Mouse (Mus musculus) spleen, postnatal 4 days (tissue): ENCODE data around the gene Mrpl1.

Experiments used
- DNase-seq, 2 experiments: peaks; one replicate each; pipeline ENCODE4 v3.0.0; 2022; ENCODE audit warnings: low spot score in 2 of 2

Gene Mrpl1

DNA sequence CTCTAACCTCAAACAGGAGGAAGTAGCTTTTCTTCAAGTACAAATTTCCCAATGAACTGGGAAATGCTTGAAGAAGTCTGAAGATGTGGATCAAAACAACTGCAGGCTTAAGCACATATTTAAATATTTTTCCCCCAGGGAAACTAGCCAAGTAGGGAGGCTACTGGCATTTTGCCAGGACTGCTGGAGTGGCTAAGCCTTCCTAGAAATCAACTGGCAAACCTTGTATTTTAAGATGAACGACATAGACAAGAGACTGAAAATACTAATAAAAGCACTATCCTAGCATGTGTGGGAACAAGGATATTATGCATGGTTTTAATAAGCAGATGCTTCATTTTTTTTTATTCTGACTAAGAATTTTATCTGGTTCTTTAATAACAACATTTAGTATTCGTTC lies 2.4 kb upstream of the Mrpl1 start:
- peak in 1 of 2 experiments; percentile 34 for DNase-seq

DNA sequence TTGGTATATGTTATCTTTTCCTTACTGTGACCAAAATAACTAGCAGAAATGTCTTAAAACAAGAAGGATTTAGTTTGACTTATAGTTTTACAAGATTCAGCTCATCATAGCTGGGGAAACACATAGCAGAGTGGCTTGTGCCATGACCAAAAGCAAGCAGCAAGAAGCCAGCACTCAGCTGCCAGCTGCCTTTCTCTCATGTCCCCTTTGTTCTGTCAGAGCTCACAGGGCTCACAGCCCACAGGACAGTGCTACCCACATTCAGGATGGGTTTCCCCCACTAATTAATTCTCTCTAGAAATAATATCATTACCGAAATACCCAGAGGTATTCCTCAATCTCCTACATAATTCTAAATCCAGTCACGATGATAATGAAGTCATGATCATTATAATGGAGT lies 1.8 kb upstream of the Mrpl1 start:
- DNase-seq, result no peak

DNA sequence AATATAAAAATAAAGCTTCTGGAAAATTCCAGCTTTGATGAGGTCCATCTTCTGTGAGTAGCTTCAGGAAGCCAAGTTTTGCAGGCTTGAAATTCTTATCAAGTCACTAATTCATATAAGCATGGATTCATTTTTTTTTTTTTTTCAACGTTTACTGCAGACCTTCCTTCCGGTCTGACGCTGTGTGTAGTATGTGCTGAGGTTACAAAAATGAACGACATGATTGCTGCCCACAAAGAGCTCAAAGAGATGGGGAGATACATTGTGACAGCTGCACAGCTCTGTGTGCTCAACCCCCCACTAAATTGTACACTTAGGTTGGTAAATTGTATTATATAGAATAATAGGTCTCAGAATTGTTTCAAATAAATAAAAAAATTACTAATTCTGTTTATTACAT lies 750 bp upstream of the Mrpl1 start:
- no peak for DNase-seq

DNA sequence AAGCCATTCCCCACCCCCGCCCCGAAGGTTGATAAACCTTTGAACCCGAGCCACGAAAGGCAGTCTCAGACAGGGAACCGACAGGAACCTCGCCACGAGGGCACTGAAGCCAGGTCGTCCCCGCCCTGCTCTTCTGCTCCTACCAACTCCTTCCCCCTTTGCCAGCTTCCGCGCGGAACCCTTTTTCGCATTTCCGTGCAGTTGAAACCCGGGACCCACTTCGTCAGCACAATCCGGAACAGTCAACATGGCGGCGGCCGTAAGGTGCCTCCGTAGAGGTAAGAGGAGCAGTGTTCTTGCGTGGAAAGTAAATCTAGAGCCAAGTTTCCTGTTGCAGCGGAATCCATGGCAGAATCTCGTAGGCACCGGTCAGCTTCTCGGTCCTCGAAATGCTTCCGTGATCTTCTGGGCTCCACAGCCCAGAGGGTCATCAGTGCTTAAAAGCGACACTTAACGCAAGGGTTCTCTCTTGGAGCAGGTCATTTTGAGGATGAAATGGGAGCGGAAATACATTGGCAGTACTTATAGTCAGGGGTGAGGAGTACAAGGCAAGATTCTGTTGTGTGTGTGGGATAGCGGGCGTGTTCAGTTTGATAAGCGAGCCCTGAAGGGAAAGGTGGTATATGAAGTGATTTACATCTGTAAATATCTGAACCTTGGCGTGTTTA lies 757 bp downstream of the Mrpl1 start:
- peak; percentile 90 to 95 for DNase-seq

DNA sequence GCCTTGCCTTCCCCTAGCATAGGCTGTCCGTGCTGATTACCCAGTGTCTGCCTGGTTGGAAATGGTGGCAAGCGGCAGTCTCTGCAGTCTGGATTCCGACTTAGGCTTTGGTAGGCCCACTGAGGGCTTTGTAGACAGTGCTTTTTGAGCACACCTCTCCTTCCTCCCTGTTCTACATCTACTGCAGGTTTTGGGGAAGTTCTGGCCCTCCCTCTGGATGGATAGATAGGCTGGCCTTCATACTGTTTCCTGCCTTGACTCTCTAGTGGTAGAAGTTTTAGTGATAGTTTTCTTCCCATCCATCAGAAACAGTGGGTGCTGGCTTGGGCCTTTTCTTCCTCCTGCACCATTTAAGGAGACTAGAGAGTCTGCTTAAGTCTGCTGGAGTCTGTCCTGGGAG lies 9.4 kb downstream of the Mrpl1 start:
- DNase-seq, result no peak

DNA sequence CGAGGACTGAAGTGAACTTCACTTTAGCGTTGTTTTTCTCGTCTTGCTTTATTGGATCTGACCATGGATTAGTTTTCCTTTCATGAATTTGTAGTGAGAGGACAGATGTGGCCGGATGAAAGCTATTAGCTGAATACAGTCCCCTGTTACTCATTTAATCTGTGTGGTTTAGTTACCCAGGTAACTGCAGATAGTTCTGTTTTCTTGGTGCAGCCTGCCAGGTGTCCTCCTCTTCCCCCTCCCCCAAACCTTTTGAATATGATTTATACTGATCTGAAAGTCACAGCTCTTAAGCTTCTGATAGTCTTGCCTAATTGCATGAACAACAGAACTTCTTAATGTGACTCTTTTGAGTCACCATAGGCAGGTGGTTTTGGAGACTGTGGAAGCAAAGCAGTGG lies 10.2 kb downstream of the Mrpl1 start:
- no peak for DNase-seq

DNA sequence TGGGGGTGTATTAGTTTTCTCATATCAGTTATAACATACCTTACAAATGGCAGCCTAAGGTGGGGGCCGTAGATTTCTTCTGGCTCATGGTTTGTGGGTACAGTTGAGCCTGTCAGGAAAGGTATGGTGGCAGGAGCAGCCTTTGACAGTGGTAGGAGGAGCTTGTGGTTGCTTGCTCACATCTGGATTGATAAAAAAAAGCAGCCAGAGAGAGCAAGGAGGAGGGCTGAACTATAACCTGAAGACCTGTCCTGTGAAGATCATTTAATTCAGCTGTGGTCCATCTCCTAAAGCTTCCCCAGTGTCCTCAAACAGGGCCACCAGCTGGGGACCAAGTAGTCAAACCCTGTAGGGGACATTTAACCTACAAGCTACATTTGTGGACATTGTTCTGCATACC lies 12.0 kb downstream of the Mrpl1 start:
- DNase-seq, result no peak

DNA sequence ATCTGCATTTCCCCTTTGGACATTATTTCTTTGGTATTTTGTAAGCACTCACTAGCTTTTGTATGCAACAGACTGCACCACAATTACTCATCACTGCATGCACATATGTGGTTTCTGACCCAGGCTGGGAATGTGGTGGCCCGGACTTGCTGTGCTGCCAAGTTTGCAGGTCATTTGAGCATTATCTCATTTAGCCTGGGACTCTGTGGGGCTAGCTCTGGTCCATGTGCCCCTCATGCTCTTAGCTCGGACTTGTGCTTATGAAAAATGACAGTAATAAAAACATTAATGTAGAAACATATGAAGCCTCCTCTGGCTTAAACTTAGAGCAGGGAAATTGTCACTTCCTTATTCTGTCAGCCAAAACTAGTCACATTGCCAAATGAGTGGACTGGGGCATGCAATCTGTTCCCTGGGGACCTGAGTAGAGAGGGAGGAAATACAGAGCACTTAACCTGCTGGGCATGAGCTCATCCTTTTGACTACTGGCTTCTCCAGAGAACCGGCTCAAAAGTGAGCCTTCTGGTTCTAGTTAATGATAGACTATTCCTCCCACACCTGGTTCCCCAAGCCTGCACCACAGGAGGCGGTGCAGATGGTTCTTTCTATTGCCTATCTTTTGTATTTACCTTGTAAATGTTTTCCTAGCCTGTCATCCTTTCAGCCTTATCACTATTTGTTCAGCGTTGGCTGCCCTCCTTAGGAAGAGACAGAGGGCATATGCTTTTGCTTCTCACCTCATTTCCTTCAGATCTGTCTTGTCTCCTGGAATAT lies 12.7 kb downstream of the Mrpl1 start:
- DNase-seq, result peak in 1 of 2 experiments; percentile 31

DNA sequence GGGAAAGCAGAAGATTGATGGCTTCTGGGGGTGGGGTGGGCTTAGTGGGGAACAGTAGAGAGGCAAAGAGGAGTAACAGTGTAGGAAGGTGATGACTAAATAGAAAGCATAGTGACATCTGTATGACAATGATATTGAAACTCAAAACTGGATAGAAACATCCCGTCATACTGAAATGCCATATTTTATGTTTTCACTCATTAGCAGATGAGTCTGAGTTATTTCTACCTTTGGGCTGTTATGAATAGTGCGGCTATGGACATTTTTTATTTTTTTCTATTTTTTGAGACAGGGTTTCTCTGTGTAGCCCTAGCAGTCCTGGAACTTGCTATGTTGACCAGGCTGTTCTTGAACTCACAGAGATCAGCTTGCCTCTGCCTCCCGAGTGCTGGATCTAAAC lies 13.7 kb downstream of the Mrpl1 start:
- no peak for DNase-seq

DNA sequence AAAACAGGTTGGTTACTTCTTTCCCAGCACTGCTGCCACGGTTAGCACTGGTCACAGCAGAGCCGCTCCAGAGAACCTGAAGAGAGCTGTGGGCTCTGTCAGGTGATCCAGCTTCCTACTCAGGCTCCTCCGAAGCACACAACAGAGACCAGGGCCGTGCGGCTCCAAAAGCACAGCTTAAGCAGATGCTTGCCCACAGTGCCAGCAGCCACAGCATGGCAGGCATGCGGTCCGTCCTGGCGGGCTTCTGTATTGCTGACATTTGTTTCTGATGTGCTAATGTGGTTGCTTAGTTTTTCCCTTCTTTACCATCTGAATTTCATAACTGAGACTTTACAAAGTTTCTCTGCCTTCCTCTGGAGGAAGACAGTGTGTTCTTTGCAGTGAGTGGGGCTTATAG lies 17.2 kb downstream of the Mrpl1 start:
- DNase-seq, result no peak

DNA sequence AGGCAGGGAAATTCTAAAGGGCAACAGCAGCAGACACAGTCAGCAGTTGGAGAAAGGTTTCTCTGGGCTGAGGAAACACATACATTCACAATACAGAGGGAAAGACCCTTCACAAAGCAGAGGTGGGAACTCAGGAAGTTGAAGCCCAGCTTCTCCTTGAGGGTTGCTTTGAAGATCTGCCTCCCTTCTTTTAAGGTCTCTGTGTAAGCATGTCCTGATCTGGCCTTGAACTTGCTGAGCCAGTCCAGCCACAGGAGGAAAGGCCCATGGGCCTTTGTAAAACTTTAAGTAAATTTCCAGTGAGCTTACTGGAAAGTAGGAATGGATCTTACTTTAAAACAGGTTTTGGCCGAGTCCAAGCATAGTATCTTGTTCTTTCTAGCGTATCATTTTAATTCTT lies 19.7 kb downstream of the Mrpl1 start:
- DNase-seq, result no peak

DNA sequence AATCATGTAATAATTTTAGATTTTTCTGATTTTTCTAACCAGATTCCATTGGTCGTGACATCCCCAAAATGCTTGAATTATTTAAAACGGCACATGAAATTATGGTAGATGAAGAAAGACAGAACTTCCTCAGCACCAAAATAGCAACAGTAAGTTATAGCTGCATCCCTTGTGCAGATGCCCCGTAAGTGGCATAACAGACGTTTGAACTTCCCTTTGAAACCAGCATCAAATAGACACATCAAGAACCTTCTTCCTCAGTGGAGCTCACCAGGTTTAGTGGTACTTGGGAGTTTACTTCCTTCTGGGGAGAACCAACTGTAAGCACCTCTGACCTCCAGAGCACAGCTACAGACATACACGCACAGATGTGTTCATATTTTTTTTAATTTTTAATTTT lies 29.5 kb downstream of the Mrpl1 start:
- DNase-seq, result no peak

DNA sequence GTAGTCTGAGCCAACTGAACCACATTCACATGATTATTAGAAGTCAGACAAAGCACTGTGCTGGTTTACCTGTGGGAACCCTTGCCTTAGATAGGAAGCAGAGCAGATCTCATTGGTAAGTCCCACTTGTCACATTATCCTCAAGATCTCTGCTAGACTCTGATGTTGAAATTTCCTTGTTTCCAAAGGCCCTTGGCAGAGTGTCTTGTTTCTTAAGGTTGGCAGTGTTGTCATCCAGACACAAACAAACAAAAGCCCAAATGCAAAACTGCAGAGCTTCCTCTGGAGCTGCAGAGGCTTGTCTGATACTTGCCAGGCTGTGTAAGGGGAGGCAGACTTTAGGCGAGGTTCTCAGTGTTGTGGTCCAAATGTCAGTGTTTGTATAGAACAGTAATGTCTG lies 31.6 kb downstream of the Mrpl1 start:
- no peak for DNase-seq

DNA sequence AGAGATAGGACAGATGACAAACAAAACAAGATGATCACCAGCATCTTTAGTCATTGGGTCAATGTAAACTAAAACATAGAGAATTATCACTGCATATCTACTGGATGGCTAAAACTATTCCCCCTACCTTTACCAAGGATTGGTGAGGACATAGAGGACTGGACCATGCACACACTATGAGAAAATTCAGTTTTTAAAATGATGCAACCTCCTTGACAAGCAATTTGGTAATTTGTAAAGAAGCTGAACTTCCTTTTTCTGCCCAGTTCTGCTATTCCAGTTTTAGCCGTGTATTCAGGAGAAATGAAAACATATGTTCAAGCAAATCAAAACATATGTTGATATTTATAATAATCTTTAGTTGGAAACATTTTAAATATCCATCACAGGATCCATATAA lies 35.2 kb downstream of the Mrpl1 start:
- no peak for DNase-seq

DNA sequence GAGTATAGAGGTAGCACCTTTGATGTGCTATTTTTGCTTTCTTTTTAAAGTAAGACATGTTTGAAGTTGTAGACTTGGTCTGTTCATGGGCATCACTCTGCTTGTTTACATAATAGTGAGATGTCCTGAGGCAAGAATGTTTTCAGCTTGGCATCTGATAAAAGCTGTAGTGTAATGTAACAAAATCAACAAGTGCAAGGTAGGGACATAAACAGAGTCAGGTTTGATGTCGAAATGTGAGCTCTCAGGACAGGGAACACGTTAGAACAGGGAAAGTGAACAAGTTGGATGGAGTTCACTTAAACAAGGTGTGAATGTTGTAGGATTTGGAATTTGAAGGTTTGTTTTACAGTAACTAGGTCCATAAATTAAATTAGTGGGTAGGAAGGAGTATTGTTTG lies 44.7 kb downstream of the Mrpl1 start:
- no peak for DNase-seq

DNA sequence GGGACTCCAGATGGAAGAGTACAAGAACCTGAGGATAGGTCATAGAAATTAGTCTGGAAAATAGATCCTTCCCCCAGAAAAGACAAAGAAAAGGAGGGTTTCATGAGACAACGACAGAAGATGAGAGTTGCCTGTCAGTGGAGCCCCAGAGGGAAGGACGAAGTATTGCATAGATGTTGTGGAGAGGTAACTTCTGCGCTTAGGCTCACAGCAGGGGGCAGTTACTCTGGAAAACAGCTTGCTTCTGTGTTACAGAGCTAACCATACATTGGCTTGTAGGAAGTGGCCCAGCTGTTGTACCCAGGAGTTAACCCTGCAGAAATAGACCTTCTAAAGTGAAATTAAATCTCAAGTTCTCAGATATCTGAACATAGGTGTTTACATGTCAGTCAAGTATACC lies 45.9 kb downstream of the Mrpl1 start:
- DNase-seq, result no peak

DNA sequence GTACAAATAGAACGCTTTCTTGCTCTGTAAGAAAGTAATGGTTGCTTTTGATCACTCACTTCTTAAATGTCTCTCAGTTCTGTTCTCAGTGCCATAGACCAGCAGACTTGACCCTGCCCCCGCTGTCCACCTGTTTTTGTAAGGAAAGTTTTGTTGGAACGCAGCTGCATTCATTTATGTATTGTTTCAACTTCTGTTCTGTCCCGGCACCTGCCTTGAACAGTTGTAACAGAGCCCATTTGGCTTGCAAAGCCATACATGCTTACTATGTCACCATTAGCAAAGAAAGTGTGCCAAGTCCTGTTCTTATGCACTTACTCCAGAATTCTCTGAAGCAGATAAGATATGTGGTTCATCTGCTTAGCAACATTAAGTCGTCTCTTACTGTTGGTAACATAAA lies 48.9 kb downstream of the Mrpl1 start:
- no peak for DNase-seq

DNA sequence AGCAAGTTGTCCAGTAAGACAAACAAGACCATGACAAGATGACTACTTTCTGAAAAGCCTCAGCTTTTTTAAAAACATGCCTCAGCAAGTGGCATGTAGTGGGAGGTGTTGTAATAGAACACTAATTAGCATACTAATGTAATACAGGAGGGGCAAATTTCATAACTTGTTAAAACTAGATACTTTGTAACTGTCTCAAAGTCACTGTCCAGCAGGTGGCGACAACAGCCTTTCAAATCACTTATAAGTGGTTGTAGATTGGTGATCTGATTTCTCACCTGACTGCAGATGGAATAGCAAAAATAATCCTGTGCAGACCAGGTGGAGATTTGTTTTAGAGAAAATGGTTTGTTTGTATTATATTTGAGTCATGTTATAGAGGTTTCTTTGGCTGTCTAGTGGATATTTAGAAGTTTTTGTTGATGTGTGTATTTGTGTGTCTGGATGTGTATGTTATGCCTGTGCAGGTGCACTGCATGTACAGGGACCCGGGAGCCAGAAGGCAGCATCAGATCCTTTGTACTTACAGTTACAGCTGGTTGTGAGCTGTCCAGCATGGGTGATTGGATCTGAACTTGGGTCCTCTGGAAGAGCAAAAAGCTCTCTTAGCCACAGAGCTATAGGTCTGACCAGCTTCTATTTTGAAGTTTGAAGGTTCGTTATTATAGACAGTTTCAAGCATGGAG lies 57.9 kb downstream of the Mrpl1 start:
- DNase-seq, result peak in 1 of 2 experiments; percentile 18

DNA sequence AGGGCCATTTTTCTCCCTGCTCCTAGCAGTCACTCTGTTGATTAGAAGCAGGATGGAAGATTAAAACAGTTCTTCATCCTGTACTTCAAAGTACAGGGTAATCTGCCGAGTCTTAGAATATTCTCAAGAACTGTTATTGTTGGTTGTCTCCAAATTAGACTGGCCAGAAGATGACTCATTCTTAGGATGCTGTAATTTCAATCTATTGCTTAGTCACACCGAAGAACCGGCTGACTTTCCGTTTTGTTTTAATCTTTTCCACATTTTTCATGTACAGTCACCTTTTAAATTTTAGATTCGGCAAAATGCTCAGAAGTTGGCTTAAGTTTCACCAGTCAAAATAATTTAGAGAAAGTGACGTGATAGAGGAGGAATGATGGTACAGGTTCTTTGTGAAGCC lies 61.8 kb downstream of the Mrpl1 start:
- no peak for DNase-seq

DNA sequence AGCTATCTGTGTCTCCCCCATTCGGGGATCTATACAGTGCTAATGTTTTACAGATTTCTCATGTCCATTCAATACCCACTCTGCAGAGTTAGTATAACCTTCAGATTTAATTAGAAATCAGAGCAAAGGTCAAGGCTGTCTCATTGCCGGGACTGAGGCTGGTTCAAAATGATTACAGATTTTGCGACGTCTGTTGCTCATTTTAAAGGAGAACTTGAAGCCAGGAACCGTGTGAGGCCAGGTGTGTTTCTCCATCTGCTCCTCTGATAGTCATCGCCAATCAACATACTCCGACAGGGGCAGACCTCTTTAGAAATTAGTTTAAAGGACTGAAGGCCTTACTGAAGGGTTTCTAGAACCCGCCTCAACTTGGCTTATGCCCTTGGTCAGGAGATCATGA lies 96.5 kb downstream of the Mrpl1 start:
- no peak for DNase-seq

DNA sequence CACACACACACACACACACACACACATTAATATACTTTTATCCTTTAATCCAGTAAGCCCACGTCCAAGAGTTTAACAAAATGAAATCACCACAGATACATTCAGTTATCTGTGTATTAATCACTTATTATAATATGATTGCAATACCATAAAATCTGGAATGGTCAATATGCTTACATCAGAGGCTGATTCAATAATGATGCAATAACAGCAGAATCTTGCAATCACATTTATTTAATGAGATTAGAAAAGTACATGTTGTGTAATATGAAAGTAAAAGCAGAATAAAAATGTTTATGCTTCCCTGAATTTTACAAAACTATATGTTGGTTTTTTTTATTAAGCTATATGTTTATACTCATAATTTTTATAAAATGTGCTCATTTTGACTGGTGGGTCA lies 97.0 kb downstream of the Mrpl1 start:
- DNase-seq, result no peak

DNA sequence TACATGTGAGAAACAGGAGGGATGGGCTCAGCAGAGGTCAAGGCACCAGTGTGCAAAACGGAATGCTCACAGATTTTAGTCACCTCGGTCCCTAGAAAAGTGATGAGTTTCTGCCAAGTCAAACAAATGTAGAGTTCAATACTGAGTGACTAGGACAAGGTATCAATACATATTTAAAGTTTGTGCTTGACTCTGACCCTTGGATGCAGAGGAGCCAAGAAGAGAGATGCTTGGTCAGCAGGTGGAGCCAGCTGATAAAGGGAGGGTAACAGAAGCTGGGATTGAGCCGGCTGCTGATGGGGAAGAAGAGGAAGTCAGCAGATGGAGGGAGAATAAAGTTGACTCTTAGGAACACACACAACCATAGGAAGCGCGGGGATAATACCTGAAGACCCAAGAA lies 97.5 kb downstream of the Mrpl1 start:
- no peak for DNase-seq

DNA sequence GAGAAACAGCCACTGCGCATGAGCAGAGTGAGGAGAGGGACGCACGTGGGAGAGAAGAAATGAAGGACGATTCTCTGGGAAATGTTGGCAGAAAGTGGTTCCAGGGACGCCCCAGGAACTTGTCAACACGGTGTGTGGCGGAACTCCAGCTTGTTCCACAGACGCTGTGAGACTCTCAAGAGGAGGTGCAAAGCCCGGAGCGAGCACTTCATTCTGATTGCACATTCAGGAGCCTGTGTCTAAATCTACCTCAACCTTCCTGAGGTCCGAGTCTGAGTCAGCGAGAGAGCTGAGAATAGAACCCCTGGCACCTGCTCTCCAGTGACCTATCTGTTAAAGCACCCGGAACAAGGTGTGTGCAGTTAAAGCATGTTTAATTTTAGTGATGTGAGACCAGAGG lies 98.8 kb downstream of the Mrpl1 start:
- no peak for DNase-seq
